Mouse (Mus musculus): ENCODE data around the gene Fam13a. TPM values are rescaled to one million over a fixed set of nuclear protein-coding genes. Genes with fewer than 3 reads are reported as not detected.

The Fam13a gene
- polyA plus RNA-seq, 1 experiment from 2014 or later: 9.4 TPM

GRCm38 (mm10) chr6:58999044-58999453 is 25.3 kb downstream of the Fam13a start:
- Histone ChIP-seq H3K27ac (replicated peaks) (peak overlapping the region; percentile 39; the same call in 1 of the 2 replicates), H3K4me3 (replicated peaks) (no peak overlapping the region), H3K27me3 (no peaks in the 10 kb centered on the region), H3K4me1 (peaks cover 12% of the 10 kb centered on the region; the same call in 1 of the 2 replicates), H3K36me3 (no peaks in the 10 kb centered on the region), H3K9me3 (replicated peaks) (no peaks in the 10 kb centered on the region), H3K4me2 (replicated peaks) (no peak overlapping the region), H3K9ac (no peak overlapping the region)
- 18% methylated on average over 4 of the region's 4 CpGs for WGBS
- ATAC-seq (ENCODE audit: insufficient number of reproducible peaks, low FRiP score, low TSS enrichment, low read depth): peak; percentile 83

DNA sequence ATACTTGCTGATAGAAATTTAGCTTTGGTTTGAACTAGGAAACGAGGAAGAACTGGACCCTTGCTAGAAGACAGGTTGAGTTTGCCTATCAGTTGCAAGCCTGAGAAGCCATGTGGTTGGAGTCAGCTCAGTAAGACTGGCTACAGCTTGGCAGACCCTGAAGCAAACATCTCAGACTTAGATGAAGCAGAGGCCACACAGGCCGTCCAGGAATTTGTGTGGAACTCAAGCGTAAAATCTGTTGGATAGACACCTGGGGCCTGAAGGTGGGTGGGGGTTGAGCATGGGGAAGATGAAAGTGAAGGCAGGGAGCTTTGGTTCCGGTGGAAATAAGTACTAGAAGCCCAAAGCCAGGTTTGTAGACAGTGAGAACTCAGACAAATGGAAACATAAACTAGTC is 25.8 kb downstream of the Fam13a start:
- no peak overlapping the region for H3K4me2 ChIP-seq (replicated peaks)
- H3K9me3 ChIP-seq (replicated peaks): no peaks in the 10 kb centered on the region
- no peak overlapping the region for H3K9ac ChIP-seq
- peak; percentile 47 for ATAC-seq (ENCODE audit: insufficient number of reproducible peaks, low FRiP score, low TSS enrichment, low read depth)
- peak overlapping the region; percentile 23; the same call in 1 of the 2 replicates for H3K27ac ChIP-seq (replicated peaks)
- H3K27me3 ChIP-seq: no peaks in the 10 kb centered on the region
- no peak overlapping the region for H3K4me3 ChIP-seq (replicated peaks)
- no peaks in the 10 kb centered on the region for H3K36me3 ChIP-seq
- H3K4me1 ChIP-seq: peaks cover 12% of the 10 kb centered on the region; the same call in 1 of the 2 replicates
- 40% methylated on average over 4 of the region's 4 CpGs for WGBS

GRCm38 (mm10) chr6:58989149-58989548 is 35.2 kb downstream of the Fam13a start:
- Histone ChIP-seq H3K4me3 (replicated peaks) (no peak overlapping the region), H3K36me3 (no peaks in the 10 kb centered on the region), H3K27me3 (no peaks in the 10 kb centered on the region), H3K4me1 (no peaks in the 10 kb centered on the region), H3K27ac (replicated peaks) (no peak overlapping the region), H3K4me2 (replicated peaks) (no peak overlapping the region), H3K9me3 (replicated peaks) (no peaks in the 10 kb centered on the region), H3K9ac (no peak overlapping the region)
- no peak for ATAC-seq (ENCODE audit: insufficient number of reproducible peaks, low FRiP score, low TSS enrichment, low read depth)
- 62% methylated on average over 3 of the region's 3 CpGs for WGBS

DNA sequence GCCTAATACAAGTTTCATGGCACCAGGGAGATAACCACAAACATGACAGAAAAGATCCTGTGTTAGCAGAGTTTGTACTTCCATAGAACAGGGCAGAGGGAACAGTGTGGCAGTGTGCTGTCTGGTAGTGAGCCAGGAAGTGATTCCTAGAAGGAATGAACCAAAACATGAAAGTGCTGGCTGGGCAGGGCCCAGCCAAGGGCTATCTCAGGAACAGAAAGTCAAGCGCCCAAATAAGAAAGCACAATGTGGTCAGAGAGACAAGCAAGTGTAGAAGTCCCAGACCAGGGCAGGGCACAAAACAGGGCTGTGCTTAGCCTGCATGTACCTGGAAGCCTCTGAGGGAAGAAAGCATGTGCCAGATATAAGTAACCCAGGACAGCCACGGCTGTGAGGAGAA is 35.6 kb downstream of the Fam13a start:
- Histone ChIP-seq H3K36me3 (no peaks in the 10 kb centered on the region), H3K9me3 (replicated peaks) (no peaks in the 10 kb centered on the region), H3K4me3 (replicated peaks) (no peak overlapping the region), H3K4me1 (no peaks in the 10 kb centered on the region), H3K4me2 (replicated peaks) (no peak overlapping the region), H3K27me3 (no peaks in the 10 kb centered on the region), H3K27ac (replicated peaks) (no peak overlapping the region), H3K9ac (no peak overlapping the region)
- ATAC-seq (ENCODE audit: insufficient number of reproducible peaks, low FRiP score, low TSS enrichment, low read depth): no peak
- WGBS: 87% methylated on average over 2 of the region's 2 CpGs

- 83% methylated on average over 5 of the region's 5 CpGs for WGBS
- Histone ChIP-seq H3K27ac (replicated peaks) (no peak overlapping the region), H3K9ac (no peak overlapping the region), H3K4me1 (no peaks in the 10 kb centered on the region), H3K9me3 (replicated peaks) (no peaks in the 10 kb centered on the region), H3K4me3 (replicated peaks) (no peak overlapping the region), H3K36me3 (no peaks in the 10 kb centered on the region), H3K27me3 (no peaks in the 10 kb centered on the region), H3K4me2 (replicated peaks) (no peak overlapping the region)
- no peak for ATAC-seq (ENCODE audit: insufficient number of reproducible peaks, low FRiP score, low TSS enrichment, low read depth)
Observed at GRCm38 (mm10) chr6:58987166-58987565, 37.2 kb downstream of the Fam13a start.

DNA sequence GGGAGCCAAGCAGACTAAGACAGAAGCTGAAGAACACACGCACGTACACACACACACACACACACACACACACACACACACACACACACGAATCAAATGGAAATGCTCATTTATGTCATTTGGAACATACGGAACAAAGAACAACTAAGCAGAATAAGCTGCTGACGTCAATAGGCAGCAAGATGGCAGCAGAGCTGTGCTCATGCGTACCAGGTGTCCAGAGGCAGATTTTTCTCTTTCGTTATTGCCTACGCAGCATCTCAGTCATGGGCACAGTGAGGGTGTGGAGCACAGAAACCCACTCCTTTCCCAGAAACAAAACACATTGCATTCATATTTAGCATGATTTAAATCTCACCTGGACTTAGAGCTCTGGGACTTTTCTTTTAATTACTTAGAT is 39.2 kb downstream of the Fam13a start:
- no peaks in the 10 kb centered on the region for H3K4me1 ChIP-seq

DNA sequence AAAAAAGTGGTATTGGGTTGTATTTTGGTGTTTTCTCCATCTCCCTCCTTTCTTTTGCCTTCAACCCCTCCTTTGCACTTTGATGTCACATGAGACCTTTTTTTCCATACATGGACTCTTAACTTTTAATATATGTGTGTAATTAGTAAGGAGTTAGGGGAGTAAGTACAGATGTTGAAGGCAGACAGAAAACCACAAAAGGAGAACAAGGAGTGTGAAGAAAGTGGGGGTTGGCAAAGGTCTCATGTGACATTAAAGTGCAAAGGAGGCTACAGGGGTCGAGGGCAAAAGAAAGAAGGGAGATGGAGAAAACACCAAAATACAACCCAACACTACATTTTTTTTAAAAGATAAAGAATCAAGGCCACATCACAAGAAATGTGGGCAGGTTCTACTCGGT is 49.1 kb downstream of the Fam13a start:
- Histone ChIP-seq H3K27ac (replicated peaks) (no peak overlapping the region), H3K9me3 (replicated peaks) (no peaks in the 10 kb centered on the region), H3K36me3 (no peaks in the 10 kb centered on the region), H3K4me1 (no peaks in the 10 kb centered on the region), H3K9ac (no peak overlapping the region), H3K4me3 (replicated peaks) (no peak overlapping the region), H3K4me2 (replicated peaks) (no peak overlapping the region), H3K27me3 (no peaks in the 10 kb centered on the region)
- WGBS: 49% methylated on average over 2 of the region's 2 CpGs
- no peak for ATAC-seq (ENCODE audit: insufficient number of reproducible peaks, low FRiP score, low TSS enrichment, low read depth)

More for the DNA sequence above, 39.2 kb downstream of the Fam13a start:
- Histone ChIP-seq H3K9me3 (replicated peaks) (no peaks in the 10 kb centered on the region), H3K4me3 (replicated peaks) (no peak overlapping the region), H3K4me2 (replicated peaks) (no peak overlapping the region), H3K27ac (replicated peaks) (no peak overlapping the region), H3K36me3 (no peaks in the 10 kb centered on the region), H3K27me3 (no peaks in the 10 kb centered on the region), H3K9ac (no peak overlapping the region)
- ATAC-seq (ENCODE audit: insufficient number of reproducible peaks, low FRiP score, low TSS enrichment, low read depth): no peak
- 83% methylated on average over 8 of the region's 8 CpGs for WGBS

- Histone ChIP-seq H3K9me3 (replicated peaks) (no peaks in the 10 kb centered on the region), H3K36me3 (no peaks in the 10 kb centered on the region), H3K27me3 (no peaks in the 10 kb centered on the region), H3K9ac (no peak overlapping the region), H3K27ac (replicated peaks) (no peak overlapping the region), H3K4me1 (no peaks in the 10 kb centered on the region), H3K4me3 (replicated peaks) (no peak overlapping the region), H3K4me2 (replicated peaks) (no peak overlapping the region)
- ATAC-seq (ENCODE audit: insufficient number of reproducible peaks, low FRiP score, low TSS enrichment, low read depth): no peak
- WGBS: 88% methylated on average over 2 of the region's 2 CpGs
Observed at GRCm38 (mm10) chr6:58974428-58974827, 49.9 kb downstream of the Fam13a start.

- Histone ChIP-seq H3K27ac (replicated peaks) (no peak overlapping the region), H3K4me2 (replicated peaks) (no peak overlapping the region), H3K36me3 (no peaks in the 10 kb centered on the region), H3K27me3 (no peaks in the 10 kb centered on the region), H3K4me1 (no peaks in the 10 kb centered on the region), H3K9ac (no peak overlapping the region), H3K9me3 (replicated peaks) (no peaks in the 10 kb centered on the region), H3K4me3 (replicated peaks) (no peak overlapping the region)
- no peak for ATAC-seq (ENCODE audit: insufficient number of reproducible peaks, low FRiP score, low TSS enrichment, low read depth)
- 95% methylated on average over 1 of the region's 1 CpGs for WGBS
Observed at GRCm38 (mm10) chr6:58972873-58973272, 51.5 kb downstream of the Fam13a start.

- no peaks in the 10 kb centered on the region for H3K27me3 ChIP-seq
- ATAC-seq (ENCODE audit: insufficient number of reproducible peaks, low FRiP score, low TSS enrichment, low read depth): no peak
- no peak overlapping the region for H3K4me3 ChIP-seq (replicated peaks)
- H3K9ac ChIP-seq: no peak overlapping the region
- no peaks in the 10 kb centered on the region for H3K36me3 ChIP-seq
- H3K4me1 ChIP-seq: peaks cover 6% of the 10 kb centered on the region; the same call in 1 of the 2 replicates
- 92% methylated on average over 3 of the region's 3 CpGs for whole genome bisulfite sequencing
- H3K27ac ChIP-seq (replicated peaks): no peak overlapping the region
- no peak overlapping the region for H3K4me2 ChIP-seq (replicated peaks)
- no peaks in the 10 kb centered on the region for H3K9me3 ChIP-seq (replicated peaks)
Observed at GRCm38 (mm10) chr6:58968272-58968671, 56.1 kb downstream of the Fam13a start.

DNA sequence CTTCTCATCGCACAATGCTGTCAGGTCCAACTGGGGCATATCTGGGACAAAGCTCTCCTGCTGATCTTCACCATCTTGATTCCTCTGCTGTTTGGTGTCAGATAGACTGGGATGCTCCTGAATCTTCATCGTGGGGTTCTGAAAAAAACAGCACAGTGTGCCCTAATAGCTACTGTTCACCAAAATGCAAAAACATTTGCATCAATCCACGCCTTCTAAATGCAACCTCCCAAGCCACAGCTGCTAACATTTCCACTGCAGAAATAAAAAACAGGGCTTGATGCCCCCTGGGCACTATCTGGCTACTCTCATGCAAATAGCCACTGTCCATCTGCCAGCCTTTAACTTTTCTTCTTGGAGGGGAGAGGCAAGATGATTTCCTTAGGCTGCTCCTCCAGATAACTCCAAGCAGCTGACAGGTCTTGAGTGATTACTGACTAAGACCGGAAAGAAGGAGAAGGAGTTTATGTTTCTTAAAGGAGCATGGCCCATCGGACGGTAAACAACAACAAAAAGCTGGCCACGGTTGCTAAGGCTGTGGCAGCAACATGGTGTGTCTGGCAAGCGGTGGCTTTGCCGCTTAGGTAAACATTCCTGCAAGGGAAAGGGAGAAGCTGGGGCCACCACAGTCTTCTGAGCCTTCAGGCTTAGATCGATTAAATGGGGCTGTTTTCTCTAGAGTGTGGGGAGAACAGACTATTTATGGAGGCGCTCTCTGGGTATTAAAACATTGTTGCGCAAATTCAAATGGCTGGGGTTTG is 59.1 kb downstream of the Fam13a start:
- 25% methylated on average over 12 of the region's 12 CpGs for WGBS
- Histone ChIP-seq H3K4me3 (replicated peaks) (no peak overlapping the region), H3K9ac (no peak overlapping the region), H3K27ac (replicated peaks) (no peak overlapping the region), H3K9me3 (replicated peaks) (no peaks in the 10 kb centered on the region), H3K36me3 (no peaks in the 10 kb centered on the region), H3K4me2 (replicated peaks) (peak overlapping the region; percentile 6; the same call in 1 of the 2 replicates), H3K4me1 (peaks cover 6% of the 10 kb centered on the region; the same call in 1 of the 2 replicates), H3K27me3 (no peaks in the 10 kb centered on the region)
- no peak; the same call in 1 of the 2 replicates for ATAC-seq (ENCODE audit: insufficient number of reproducible peaks, low FRiP score, low TSS enrichment, low read depth)

GRCm38 (mm10) chr6:58964565-58964964 is 59.8 kb downstream of the Fam13a start:
- Histone ChIP-seq H3K4me2 (replicated peaks) (no peak overlapping the region), H3K4me1 (peaks cover 6% of the 10 kb centered on the region; the same call in 1 of the 2 replicates), H3K4me3 (replicated peaks) (no peak overlapping the region), H3K9ac (no peak overlapping the region), H3K9me3 (replicated peaks) (no peaks in the 10 kb centered on the region), H3K36me3 (no peaks in the 10 kb centered on the region), H3K27me3 (no peaks in the 10 kb centered on the region), H3K27ac (replicated peaks) (no peak overlapping the region)
- no peak for ATAC-seq (ENCODE audit: insufficient number of reproducible peaks, low FRiP score, low TSS enrichment, low read depth)

All from embryonic facial prominence, embryonic 15.5 days (tissue).